Mouse (Mus musculus) lung, postnatal 0 days (tissue): ENCODE data around the gene Ndufb2. TPM values are rescaled to one million over a fixed set of nuclear protein-coding genes. Genes with fewer than 3 reads are reported as not detected.
A peak's percentile ranks its signal among the peaks of the same experiment; 100 is the strongest.

Experiments
- ATAC-seq: fragments of 200-750 bp; cut with Nextera tagmentation; 2 replicates; pipeline ENCODE4 v1.8.0; 2017; ENCODE audit warnings: moderate library complexity
- DNase-seq: peaks from one replicate; pipeline ENCODE4 v3.0.0-alpha.2; 2016; ENCODE audit warnings: low spot score
- H3K27ac ChIP-seq: fragments of 300-500 bp; sonication (generic); 2 replicates; pipeline ENCODE4 v1.5.1; 2014; ENCODE audit warnings: antibody characterized with exemption, mild to moderate bottlenecking, low read length, mixed read lengths
- H3K27me3 ChIP-seq: fragments of 300-500 bp; sonication (generic); replicated peaks from 2 replicates; pipeline ENCODE4 v1.6.1; 2014; ENCODE audit warnings: low read length, mixed read lengths; ENCODE audit not compliant: insufficient read depth
- H3K36me3 ChIP-seq: fragments of 300-500 bp; sonication (generic); 2 replicates; pipeline ENCODE4 v1.6.1; 2014; ENCODE audit warnings: low read length, mixed read lengths; ENCODE audit not compliant: insufficient read depth
- H3K4me1 ChIP-seq: fragments of 300-500 bp; sonication (generic); 2 replicates; pipeline ENCODE4 v1.6.1; 2014; ENCODE audit warnings: antibody characterized with exemption, low read depth, low read length, mixed read lengths; ENCODE audit not compliant: insufficient read depth
- H3K4me2 ChIP-seq: fragments of 300-500 bp; sonication (generic); replicated peaks from 2 replicates; pipeline ENCODE4 v1.6.1; 2014; ENCODE audit warnings: low read depth, mild to moderate bottlenecking, low read length, moderate library complexity, mixed read lengths
- H3K4me3 ChIP-seq: fragments of 300-500 bp; sonication (generic); 2 replicates; pipeline ENCODE4 v1.5.1; 2014; ENCODE audit warnings: low read depth, low read length
- H3K9ac ChIP-seq: fragments of 300-500 bp; sonication (generic); replicated peaks from 2 replicates; pipeline ENCODE4 v1.6.1; 2014; ENCODE audit warnings: low read depth, mild to moderate bottlenecking
- H3K9me3 ChIP-seq: fragments of 300-500 bp; sonication (generic); 2 replicates; pipeline ENCODE4 v1.6.1; 2016; ENCODE audit warnings: low read length, mixed read lengths
- CTCF ChIP-seq: IDR thresholded peaks from 2 replicates; pipeline ENCODE4 v1.5.1; 2016; ENCODE audit warnings: antibody characterized with exemption, mild to moderate bottlenecking
- EP300 ChIP-seq: IDR thresholded peaks from 2 replicates; pipeline ENCODE4 v1.6.1; 2016; ENCODE audit warnings: antibody characterized with exemption, mild to moderate bottlenecking, control low read depth
- WGBS: fragments of 180-500 bp; shearing (Covaris S2); extraction: QIAGEN DNeasy Blood & Tissue Kit; methylation state at CpG from one replicate; pipeline ENCODE4 v1.1.7; 2014; 5-methylcytosine and 5-hydroxymethylcytosine counted together
- polyA plus RNA-seq: library from polyadenylated mRNA; unstranded; fragments of >200 nt; fragmentation: Nextera tagmentation; extraction: Ambion mirVana; gene quantifications from 2 replicates; pipeline ENCODE4 v1.2.1, GENCODE M21; 2015

The Ndufb2 gene
- polyA plus RNA-seq, 1 experiment from 2014 or later, result 287 TPM

DNA sequence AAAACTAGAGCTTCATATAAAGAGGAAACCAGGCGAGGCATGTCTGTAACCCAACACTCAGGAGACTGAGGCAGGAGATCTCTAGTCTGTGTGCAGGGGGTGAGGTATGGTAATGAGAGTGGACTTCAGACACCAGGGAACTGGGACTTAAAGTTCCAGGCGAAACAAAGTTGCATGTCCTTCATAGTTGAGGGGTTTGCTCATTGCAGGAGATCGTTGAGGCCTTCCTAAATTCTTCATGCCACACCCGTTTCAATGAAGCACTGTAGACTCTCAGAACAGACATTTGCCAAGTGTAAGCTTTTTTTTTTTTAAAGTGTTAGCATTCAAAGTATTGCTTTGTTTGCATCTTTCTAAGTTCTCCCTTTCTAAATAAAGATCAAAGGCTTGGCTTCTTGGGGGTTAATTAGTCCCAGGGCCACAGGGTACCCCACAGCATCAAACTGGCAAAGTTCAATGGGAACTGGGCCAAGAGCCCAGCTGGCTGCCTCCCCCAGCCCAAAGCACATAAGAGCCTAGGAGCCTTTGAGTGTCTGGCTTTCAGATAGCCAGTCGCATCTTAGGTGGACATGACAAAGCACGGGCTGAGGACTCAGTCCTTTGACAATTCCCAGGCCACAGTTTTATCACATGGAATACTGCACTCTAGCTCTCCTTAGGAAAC, 33.0 kb upstream of the Ndufb2 start:
- peak overlapping the region; percentile 14; the same call in 1 of the 2 replicates for H3K27ac ChIP-seq
- H3K27me3 ChIP-seq, result no peaks in the 10 kb centered on the region
- ATAC-seq (peak; percentile 12), DNase-seq (peak; percentile 62)
- H3K36me3 ChIP-seq, result no peaks in the 10 kb centered on the region
- H3K9ac ChIP-seq, result no peak overlapping the region
- no peak overlapping the region for H3K4me2 ChIP-seq
- peaks cover 11% of the 10 kb centered on the region; the same call in 1 of the 2 replicates for H3K4me1 ChIP-seq
- H3K4me3 ChIP-seq, result no peak overlapping the region
- WGBS, result 36% methylated on average over 6 of the region's 6 CpGs
- TF ChIP-seq EP300 (peak; percentile 66), CTCF (no peak)
- H3K9me3 ChIP-seq, result no peaks in the 10 kb centered on the region

DNA sequence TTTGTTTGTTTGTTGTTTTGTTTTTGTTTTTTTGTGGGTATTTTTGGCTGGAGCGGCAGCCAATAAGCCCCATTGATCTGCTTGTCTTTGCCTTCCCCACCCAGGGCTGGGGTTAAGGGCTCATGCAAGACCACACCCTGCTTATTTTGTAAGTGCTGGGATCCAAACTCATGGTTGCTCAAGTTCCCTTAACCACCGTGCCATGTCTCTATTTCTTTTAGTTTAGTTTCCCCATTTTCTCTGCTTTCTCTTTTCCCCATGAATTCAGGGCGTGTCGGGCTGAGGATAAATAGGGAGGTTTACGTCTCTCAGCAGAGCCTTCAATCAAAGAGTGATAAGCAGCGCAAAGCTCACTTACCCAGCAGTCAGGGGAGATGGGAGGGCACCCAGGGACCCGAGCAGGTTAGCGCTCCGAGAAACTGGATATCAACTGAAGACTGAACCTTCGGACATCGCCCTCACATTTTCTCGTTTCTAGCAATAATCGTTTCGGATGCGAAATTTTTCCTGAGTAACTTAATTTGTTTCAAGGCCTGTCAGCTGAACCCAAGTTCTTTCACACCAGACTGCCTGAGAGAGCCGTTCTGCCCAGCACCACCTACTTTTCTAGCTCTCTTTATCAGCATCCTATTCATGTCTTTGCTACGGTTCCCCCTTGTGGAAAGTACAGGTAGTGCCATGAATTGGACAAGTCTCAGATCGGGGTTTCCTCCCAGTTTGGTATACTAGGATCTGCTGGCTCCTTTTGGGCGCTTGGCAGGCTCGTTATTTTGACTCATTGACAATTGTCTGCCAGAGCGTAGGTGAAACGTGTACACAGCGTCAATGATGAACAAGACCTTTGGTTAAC, 30.0 kb upstream of the Ndufb2 start:
- Histone ChIP-seq H3K9ac (no peak overlapping the region), H3K4me2 (peak overlapping the region; percentile 25), H3K27me3 (no peaks in the 10 kb centered on the region), H3K36me3 (no peaks in the 10 kb centered on the region), H3K4me3 (no peak overlapping the region), H3K4me1 (peaks cover 8% of the 10 kb centered on the region; the same call in 1 of the 2 replicates), H3K27ac (no peak overlapping the region), H3K9me3 (no peaks in the 10 kb centered on the region)
- ATAC-seq (peak; percentile 65), DNase-seq (peak; percentile 94)
- 12% methylated on average over 23 of the region's 23 CpGs for WGBS
- TF ChIP-seq CTCF (peak; percentile 94), EP300 (0 out of 2 replicates have a peak, but pooled peaks have one; percentile 16)

DNA sequence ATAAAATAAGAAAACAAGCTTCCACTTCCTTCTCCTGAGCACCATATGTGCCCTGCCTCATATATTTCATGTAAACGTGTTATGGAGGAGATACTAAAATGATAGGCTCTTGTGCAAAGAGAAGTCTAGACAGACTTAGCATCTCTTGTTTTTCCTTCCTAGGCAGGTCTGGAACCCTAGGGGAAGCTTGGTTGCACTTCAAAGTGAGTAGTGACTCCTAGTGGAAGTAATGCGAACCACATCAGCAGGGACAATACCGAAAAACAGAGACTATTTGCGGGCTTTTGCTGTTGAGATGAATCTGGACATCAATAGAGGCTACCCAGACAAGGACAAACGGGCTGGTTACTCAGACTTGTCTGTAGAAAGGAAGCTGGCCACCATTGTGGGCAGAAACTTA, 24.8 kb upstream of the Ndufb2 start:
- H3K4me3 ChIP-seq, result no peak overlapping the region
- H3K27ac ChIP-seq, result no peak overlapping the region
- H3K27me3 ChIP-seq, result no peaks in the 10 kb centered on the region
- no peaks in the 10 kb centered on the region for H3K36me3 ChIP-seq
- TF ChIP-seq EP300 (no peak), CTCF (peak; percentile 92)
- WGBS, result 13% methylated on average over 5 of the region's 5 CpGs
- no peaks in the 10 kb centered on the region for H3K9me3 ChIP-seq
- DNase-seq, result peak; percentile 72
- no peak overlapping the region for H3K4me2 ChIP-seq
- H3K4me1 ChIP-seq, result no peaks in the 10 kb centered on the region
- ATAC-seq, result peak; percentile 31; the same call in 1 of the 2 replicates
- H3K9ac ChIP-seq, result no peak overlapping the region

DNA sequence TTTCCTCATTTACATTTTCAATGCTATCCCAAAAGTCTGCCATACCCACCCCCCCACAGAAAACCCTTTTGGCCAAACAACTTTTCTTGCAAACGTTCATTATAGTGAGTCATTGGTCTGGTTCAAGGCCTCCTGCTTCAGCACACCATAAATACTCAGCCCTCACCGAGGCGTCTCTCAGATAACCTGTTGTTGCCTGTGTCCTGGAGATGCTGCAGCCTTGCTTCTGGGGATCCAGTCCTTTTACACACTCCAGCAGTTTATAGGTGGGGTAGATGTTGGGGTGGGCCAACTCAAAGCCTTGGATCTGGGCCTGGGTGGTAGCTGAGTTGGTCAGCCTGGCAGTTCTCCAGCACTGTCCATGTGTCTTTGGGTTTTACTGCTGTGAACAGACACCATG, 21.9 kb upstream of the Ndufb2 start:
- Histone ChIP-seq H3K27ac (no peak overlapping the region), H3K9ac (no peak overlapping the region), H3K4me1 (peaks cover 6% of the 10 kb centered on the region; the same call in 1 of the 2 replicates), H3K9me3 (no peaks in the 10 kb centered on the region), H3K36me3 (no peaks in the 10 kb centered on the region), H3K27me3 (no peaks in the 10 kb centered on the region), H3K4me3 (no peak overlapping the region), H3K4me2 (no peak overlapping the region)
- 53% methylated on average over 3 of the region's 3 CpGs for WGBS
- ATAC-seq (no peak), DNase-seq (no peak)
- TF ChIP-seq CTCF (no peak), EP300 (no peak)

DNA sequence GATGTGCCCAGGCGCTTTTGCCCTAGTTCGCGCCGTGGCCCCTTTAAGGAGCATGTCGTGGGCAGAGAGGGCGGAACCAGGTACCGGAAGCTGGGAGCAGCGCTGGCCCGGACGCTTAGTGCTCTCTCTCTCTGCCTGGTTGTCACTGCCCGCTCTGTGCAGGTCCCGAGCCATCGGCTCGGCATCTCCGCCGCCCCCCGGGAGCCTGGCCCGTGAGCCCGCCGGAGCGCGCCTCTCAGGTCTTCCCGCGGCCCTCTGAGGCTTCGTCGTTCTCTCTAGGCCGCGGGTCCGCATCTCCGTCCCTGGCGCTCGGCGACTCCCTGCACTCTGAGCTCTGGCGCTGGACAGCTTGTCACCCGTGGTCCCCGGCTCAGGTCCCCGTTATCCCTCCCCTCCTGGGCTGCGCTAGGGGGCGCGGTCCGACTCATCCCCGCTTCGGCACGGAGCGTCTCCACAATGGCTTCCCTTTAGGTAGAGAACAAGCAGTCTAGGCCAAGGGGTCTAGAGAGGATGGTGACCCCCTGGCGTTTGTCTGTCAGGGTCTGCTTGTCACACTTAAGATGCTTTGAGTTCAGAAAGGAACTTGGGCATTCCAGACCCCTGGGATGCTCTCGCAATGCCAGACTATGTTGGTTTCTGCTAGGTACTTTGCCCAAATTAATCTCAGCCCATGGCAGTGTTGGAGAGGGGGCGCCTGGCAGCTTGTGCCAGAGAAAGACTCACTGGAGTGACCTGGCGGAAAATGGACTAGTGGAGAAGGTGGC, 18.4 kb upstream of the Ndufb2 start, which contains the start of gene Adck2:
Adck2 (plus strand) TSS at position 83 of the 764 bp plus-strand sequence.
- no peak for TF ChIP-seq EP300
- TF ChIP-seq CTCF, result peak; percentile 55
- no peaks in the 10 kb centered on the region for H3K27me3 ChIP-seq
- peak within 1 kb of the TSS; percentile 62 for H3K9ac ChIP-seq
- peak; percentile 91 for DNase-seq
- 2% methylated on average over 31 of the region's 49 CpGs for WGBS
- peaks cover 8% of the 10 kb centered on the region; the same call in 1 of the 2 replicates for H3K36me3 ChIP-seq
- peaks cover 6% of the 10 kb centered on the region; the same call in 1 of the 2 replicates for H3K4me1 ChIP-seq
- peak within 1 kb of the TSS; percentile 90 for H3K27ac ChIP-seq
- H3K9me3 ChIP-seq, result no peaks in the 10 kb centered on the region
- peak within 1 kb of the TSS; percentile 87 for H3K4me2 ChIP-seq
- peak within 1 kb of the TSS; percentile 66 for H3K4me3 ChIP-seq
- ATAC-seq, result peak; percentile 96

DNA sequence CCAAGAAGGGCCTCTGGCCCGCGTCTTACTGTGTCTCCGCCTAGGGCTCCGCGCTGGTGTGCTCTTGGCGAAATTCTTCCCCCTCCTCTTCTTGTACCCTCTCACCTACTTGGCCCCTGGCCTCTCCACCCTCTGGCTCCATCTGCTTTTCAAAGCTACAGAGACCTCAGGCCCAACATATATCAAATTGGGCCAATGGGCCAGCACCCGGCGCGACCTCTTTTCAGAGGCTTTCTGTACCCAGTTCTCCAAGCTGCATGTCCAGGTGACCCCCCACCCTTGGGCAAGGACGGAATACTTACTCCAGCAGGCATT, 17.9 kb upstream of the Ndufb2 start:
- ATAC-seq, result peak; percentile 14; the same call in 1 of the 2 replicates
- H3K27ac ChIP-seq, result peak overlapping the region; percentile 90
- WGBS, result 25% methylated on average over 10 of the region's 10 CpGs

More for the DNA sequence above, 17.9 kb upstream of the Ndufb2 start:
- Histone ChIP-seq H3K27me3 (no peaks in the 10 kb centered on the region), H3K9ac (peak overlapping the region; percentile 62), H3K4me2 (peak overlapping the region; percentile 87), H3K9me3 (no peaks in the 10 kb centered on the region), H3K4me1 (peaks cover 6% of the 10 kb centered on the region; the same call in 1 of the 2 replicates), H3K4me3 (peak overlapping the region; percentile 66), H3K36me3 (peaks cover 8% of the 10 kb centered on the region; the same call in 1 of the 2 replicates)
- TF ChIP-seq EP300, result no peak
- TF ChIP-seq CTCF, result no peak
- no peak for DNase-seq
